Mouse (Mus musculus) limb, embryonic 14.5 days (tissue): ENCODE measurements around the gene Fastk. TPM values are rescaled to one million over a fixed set of nuclear protein-coding genes. Genes with fewer than 3 reads are reported as not detected.

Experiments
- ATAC-seq: fragments of 200-750 bp; cut with Nextera tagmentation; 2 replicates; pipeline ENCODE4 v1.8.0; 2017; ENCODE audit warnings: low read depth, moderate number of reproducible peaks, moderate TSS enrichment; ENCODE audit not compliant: low FRiP score
- DNase-seq: peaks from one replicate; pipeline ENCODE4 v3.0.0-alpha.2; 2015; ENCODE audit warnings: low spot score
- H3K27ac ChIP-seq: fragments of 300-500 bp; sonication (generic); replicated peaks from 2 replicates; pipeline ENCODE4 v1.5.1; 2014; ENCODE audit warnings: low read depth, mild to moderate bottlenecking, low read length, moderate library complexity, mixed read lengths
- H3K27me3 ChIP-seq: fragments of 300-500 bp; sonication (generic); 2 replicates; pipeline ENCODE4 v1.6.1; 2014; ENCODE audit warnings: low read length, mixed read lengths; ENCODE audit not compliant: control insufficient read depth, insufficient read depth
- H3K36me3 ChIP-seq: fragments of 300-500 bp; sonication (generic); 2 replicates; pipeline ENCODE4 v1.6.1; 2014; ENCODE audit warnings: mild to moderate bottlenecking, low read length, moderate library complexity, mixed read lengths; ENCODE audit not compliant: control insufficient read depth, insufficient read depth
- H3K4me1 ChIP-seq: fragments of 300-500 bp; sonication (generic); 2 replicates; pipeline ENCODE4 v1.6.1; 2014; ENCODE audit warnings: antibody characterized with exemption, low read length, mixed read lengths; ENCODE audit not compliant: control insufficient read depth, insufficient read depth
- H3K4me2 ChIP-seq: fragments of 300-500 bp; sonication (generic); replicated peaks from 2 replicates; pipeline ENCODE4 v1.6.1; 2014; ENCODE audit warnings: low read depth, mild to moderate bottlenecking, low read length, moderate library complexity; ENCODE audit not compliant: severe bottlenecking
- H3K4me3 ChIP-seq: fragments of 300-500 bp; sonication (generic); replicated peaks from 2 replicates; pipeline ENCODE4 v1.5.1; 2014; ENCODE audit warnings: low read length
- H3K9ac ChIP-seq: fragments of 300-500 bp; sonication (generic); 2 replicates; pipeline ENCODE4 v1.6.1; 2014; ENCODE audit warnings: mild to moderate bottlenecking, low read depth, low read length, moderate library complexity; ENCODE audit not compliant: severe bottlenecking
- H3K9me3 ChIP-seq: fragments of 300-500 bp; sonication (generic); 2 replicates; pipeline ENCODE4 v1.6.1; 2016; ENCODE audit warnings: low read length; ENCODE audit not compliant: control insufficient read depth
- POLR2A ChIP-seq: fragments of 200-500 bp; IDR thresholded peaks from 2 replicates; pipeline ENCODE4 v1.8.0; 2012; ENCODE audit warnings: inconsistent platforms, mild to moderate bottlenecking, moderate library complexity, borderline replicate concordance; ENCODE audit not compliant: insufficient read depth, insufficient read length; ENCODE audit errors: extremely low read depth
- WGBS: fragments of 180-500 bp; shearing (Covaris S2); extraction: QIAGEN DNeasy Blood & Tissue Kit; methylation state at CpG from one replicate; pipeline ENCODE4 v1.1.7; 2014; 5-methylcytosine and 5-hydroxymethylcytosine counted together
- polyA plus RNA-seq, 2 experiments: library from polyadenylated mRNA; depleted of rRNA in 1 of 2; stranded (reverse) in 1 of 2; unstranded in 1 of 2; fragments of >200 nt; fragmentation: Nextera tagmentation in 1 of 2; extraction: Ambion mirVana in 1 of 2; gene quantifications; 2 replicates each; pipeline versions ENCODE4 v1.2.1 to v1.2.3; 2012 to 2014

Gene Fastk
- polyA plus RNA-seq, 2 experiments: 120 to 295 TPM

GRCm38 (mm10) chr5:24423129-24424003 lies 21.7 kb downstream of the Fastk start, which contains the start of the genes Cdk5 and Slc4a2:
Cdk5 (minus strand) TSS chr5:24423530.
Slc4a2 (plus strand) TSS chr5:24423837.
- 1% methylated on average over 46 of the region's 46 CpGs for WGBS

GRCm38 (mm10) chr5:24420381-24420780 lies 24.7 kb downstream of the Fastk start:
- Histone ChIP-seq H3K36me3 (peaks cover 28% of the 10 kb centered on the region), H3K27me3 (no peaks in the 10 kb centered on the region), H3K4me2 (no peak overlapping the region), H3K9me3 (no peaks in the 10 kb centered on the region), H3K4me1 (peaks cover 13% of the 10 kb centered on the region; the same call in 1 of the 2 replicates), H3K27ac (no peak overlapping the region), H3K9ac (no peak overlapping the region), H3K4me3 (no peak overlapping the region)
- TF ChIP-seq POLR2A: no peak
- DNase-seq (no peak), ATAC-seq (no peak)
- WGBS: 86% methylated on average over 9 of the region's 9 CpGs

More at GRCm38 (mm10) chr5:24423129-24424003, 21.7 kb downstream of the Fastk start, which contains the start of the genes Cdk5 and Slc4a2:
- H3K4me1 ChIP-seq: peaks cover 38% of the 10 kb centered on the region
- H3K4me2 ChIP-seq: peak within 1 kb of the TSS; percentile 94
- peak; percentile 95 for ATAC-seq
- peak; percentile 99 for DNase-seq
- H3K36me3 ChIP-seq: peaks cover 28% of the 10 kb centered on the region
- H3K27ac ChIP-seq: peak within 1 kb of the TSS; percentile 92
- peak; percentile 41; the same call in 1 of the 2 replicates for TF ChIP-seq POLR2A
- H3K4me3 ChIP-seq: peak within 1 kb of the TSS; percentile 68
- peak within 1 kb of the TSS; percentile 71 for H3K9ac ChIP-seq
- H3K9me3 ChIP-seq: no peaks in the 10 kb centered on the region
- no peaks in the 10 kb centered on the region for H3K27me3 ChIP-seq

GRCm38 (mm10) chr5:24417587-24417986 lies 27.5 kb downstream of the Fastk start:
- H3K9ac ChIP-seq: no peak overlapping the region
- no peak for ATAC-seq
- H3K27me3 ChIP-seq: no peaks in the 10 kb centered on the region
- H3K27ac ChIP-seq: no peak overlapping the region
- no peak for TF ChIP-seq POLR2A
- H3K36me3 ChIP-seq: peaks cover 28% of the 10 kb centered on the region
- no peak overlapping the region for H3K4me3 ChIP-seq
- H3K4me2 ChIP-seq: no peak overlapping the region
- H3K4me1 ChIP-seq: peaks cover 16% of the 10 kb centered on the region
- no peak for DNase-seq
- WGBS: 79% methylated on average over 10 of the region's 10 CpGs
- no peaks in the 10 kb centered on the region for H3K9me3 ChIP-seq

- Histone ChIP-seq H3K9ac (no peak overlapping the region), H3K27me3 (no peaks in the 10 kb centered on the region), H3K4me2 (no peak overlapping the region), H3K27ac (no peak overlapping the region), H3K36me3 (peaks cover 26% of the 10 kb centered on the region), H3K9me3 (no peaks in the 10 kb centered on the region), H3K4me1 (peaks cover 12% of the 10 kb centered on the region), H3K4me3 (no peak overlapping the region)
- peak; percentile 36; the same call in 1 of the 2 replicates for ATAC-seq
- peak; percentile 71 for DNase-seq
- no peak for TF ChIP-seq POLR2A
- WGBS: 3% methylated on average over 21 of the region's 21 CpGs
Observed at GRCm38 (mm10) chr5:24416222-24416736, 28.8 kb downstream of the Fastk start.

GRCm38 (mm10) chr5:24413938-24414337 lies 31.1 kb downstream of the Fastk start:
- no peak overlapping the region for H3K4me2 ChIP-seq
- H3K27me3 ChIP-seq: no peaks in the 10 kb centered on the region
- ATAC-seq (no peak), DNase-seq (no peak)
- no peak overlapping the region for H3K4me3 ChIP-seq
- no peak overlapping the region for H3K9ac ChIP-seq
- no peak for TF ChIP-seq POLR2A
- WGBS: 85% methylated on average over 13 of the region's 13 CpGs
- H3K4me1 ChIP-seq: peaks cover 12% of the 10 kb centered on the region
- H3K9me3 ChIP-seq: no peaks in the 10 kb centered on the region
- no peak overlapping the region for H3K27ac ChIP-seq
- H3K36me3 ChIP-seq: peaks cover 9% of the 10 kb centered on the region; the same call in 1 of the 2 replicates
